Mouse (Mus musculus): Measurements from ENCODE around the gene Prorsd1.
"Not testable (repeated sequence)": the region's sequence is repeated elsewhere in the genome, so short reads cannot be mapped to it uniquely, and the experiment has no call there.

The Prorsd1 gene

DNA sequence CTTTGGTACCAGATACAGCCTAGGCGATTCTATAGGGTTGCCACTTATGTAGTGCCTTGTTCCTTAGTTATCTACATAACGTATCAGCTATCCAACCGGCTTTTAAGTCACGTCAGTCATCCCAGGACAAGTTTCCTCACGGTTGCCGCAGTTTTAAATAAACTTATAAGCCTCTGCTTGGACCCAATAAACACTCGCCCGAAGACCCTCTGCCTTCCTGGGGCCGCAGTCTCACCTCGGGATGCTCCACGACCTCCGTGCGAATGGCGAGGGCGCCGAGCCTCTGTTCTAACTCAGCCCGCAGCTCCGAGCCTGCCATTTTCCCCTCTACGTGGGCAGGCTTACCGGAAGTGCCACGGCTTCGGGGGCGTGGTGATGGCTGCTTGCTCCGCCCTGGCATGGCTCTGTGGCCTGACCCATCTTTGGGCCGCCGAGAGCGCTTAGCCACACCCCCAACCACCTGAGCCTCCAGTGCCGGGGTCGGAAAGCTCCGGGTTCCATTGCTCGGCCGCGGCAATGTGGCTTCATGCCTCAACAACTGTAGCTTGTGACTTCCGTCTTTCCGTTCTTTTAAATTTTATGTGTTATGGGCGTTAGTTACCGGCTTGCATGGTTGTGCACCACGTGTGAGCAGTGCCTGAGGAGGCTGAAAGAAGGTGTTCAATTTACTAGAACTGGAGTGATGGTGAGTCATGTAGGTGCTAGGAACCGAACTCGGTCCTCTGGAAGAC lies at the start of gene Prorsd1:
Gene Prorsd1 (minus strand): TSS at position 352 of the 731 bp plus-strand sequence.
- DNase-seq (ENCODE audit: low spot score) = peak; percentile 67

DNA sequence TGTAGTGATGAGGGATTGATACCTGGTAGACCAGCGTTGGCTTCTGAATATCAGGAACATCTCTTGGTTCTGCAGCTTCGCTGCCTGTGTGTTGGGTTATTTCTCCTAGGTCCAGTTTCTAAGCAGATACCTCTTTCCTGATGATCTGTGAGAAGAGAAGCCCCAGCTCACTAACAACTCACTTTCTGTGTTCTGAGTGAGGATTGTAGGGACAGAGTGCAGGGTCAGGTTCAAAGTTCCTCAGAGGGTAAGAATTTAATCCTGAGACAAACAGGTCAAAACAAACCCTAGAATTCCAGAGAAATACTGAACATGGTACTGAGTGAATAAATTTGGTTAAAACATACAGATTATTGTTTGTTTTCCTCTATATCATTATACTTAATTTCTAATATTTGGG lies 48.6 kb upstream of the Prorsd1 start:
- no peak for DNase-seq (ENCODE audit: low spot score)

DNA sequence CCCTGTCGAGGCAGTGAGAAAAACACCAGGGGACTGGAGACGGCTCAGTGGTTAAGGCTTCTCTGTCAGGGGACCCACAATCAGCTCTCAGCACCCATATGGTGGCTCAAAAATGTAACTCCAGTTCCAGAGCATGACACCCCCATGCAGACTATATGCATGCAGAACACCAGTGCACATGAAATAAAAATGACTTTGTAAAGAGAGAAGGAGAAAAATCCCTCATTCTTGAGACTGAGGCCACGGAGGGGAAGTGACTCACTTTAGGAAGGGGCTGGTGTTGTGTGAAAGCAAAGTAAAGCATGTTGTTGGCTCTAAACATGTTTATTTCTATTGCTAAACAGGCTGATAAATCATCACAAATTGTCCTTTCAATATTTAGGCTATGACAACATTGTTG lies 46.2 kb upstream of the Prorsd1 start:
- no peak for DNase-seq (ENCODE audit: low spot score)

DNA sequence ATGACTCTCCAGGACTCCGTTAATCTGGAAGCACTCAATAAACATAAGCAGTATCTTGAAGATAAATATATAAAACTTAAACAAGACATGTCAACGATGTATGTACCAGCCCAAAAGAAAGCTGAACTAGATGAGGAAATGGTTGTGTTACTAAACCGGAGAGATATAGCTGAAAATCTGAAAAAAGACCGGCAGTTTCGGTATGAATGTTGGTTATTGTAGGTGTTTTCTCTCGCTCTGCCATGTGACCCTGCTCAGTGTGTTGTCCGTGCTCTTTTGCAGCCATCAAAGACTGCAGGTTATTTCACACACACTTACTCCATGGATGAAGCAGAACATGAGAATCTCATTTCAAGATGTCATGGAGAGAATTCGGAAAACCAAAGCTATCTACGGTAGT lies 45.6 kb upstream of the Prorsd1 start:
- no peak for DNase-seq (ENCODE audit: low spot score)

DNA sequence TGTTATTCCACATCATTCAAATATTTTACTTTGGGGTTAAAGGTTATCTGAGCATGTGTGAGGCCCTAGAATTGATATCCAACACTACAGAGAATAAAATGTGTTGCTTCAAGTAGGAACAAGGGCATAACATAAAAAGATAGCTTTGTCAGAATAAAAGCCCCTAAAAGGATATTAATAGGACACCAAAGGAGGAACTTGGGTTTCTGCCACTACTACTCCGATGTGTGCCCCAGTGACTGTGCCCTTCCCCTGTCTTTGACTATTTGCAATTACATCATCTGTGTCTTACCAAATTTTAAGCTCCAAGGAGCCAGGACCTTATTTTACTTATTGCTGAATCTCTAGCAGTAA lies 34.6 kb upstream of the Prorsd1 start:
- DNase-seq (ENCODE audit: low spot score) = no peak

DNA sequence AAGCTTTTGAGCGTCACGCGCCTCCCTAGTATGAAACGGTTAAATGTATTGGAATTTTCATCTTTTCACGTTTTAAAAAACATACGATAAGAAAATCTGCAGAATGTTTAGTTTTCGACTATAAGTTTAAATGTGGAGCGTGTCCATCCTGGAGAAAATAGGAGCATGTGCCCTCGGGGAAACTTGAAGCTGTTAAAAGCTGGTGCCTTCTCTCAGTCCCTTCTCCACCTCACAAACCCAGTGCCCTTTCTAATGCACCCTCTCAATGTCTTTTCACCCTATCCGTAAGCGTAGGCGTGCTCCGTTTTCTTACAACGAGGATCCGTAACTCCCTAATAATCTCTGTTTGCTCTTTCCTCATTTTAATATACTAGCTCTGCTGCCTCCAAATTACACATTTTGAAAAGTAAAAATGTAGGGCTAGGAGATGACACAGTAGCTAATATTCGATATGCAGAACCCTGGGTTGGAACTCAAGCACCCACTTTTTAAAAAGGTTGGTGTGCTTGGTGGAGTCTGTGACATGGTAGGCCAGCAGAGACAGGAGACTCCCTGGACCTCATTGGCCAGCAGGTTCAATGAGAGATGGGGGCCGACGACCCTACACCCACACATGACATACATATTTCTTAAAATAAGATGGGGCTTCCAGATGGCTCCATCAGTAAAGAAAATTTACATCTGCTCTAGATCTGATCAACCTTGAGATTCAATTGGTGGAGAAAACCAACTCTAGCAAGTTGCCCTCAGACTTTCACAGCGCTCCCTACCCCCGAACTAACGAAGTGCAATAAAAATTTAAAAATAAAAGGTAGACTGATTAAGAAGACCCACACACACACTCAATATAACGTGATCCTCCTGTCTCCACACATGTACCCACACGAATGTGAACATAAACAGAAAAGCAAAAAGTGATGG lies 33.9 kb upstream of the Prorsd1 start:
- DNase-seq (ENCODE audit: low spot score) = no peak

DNA sequence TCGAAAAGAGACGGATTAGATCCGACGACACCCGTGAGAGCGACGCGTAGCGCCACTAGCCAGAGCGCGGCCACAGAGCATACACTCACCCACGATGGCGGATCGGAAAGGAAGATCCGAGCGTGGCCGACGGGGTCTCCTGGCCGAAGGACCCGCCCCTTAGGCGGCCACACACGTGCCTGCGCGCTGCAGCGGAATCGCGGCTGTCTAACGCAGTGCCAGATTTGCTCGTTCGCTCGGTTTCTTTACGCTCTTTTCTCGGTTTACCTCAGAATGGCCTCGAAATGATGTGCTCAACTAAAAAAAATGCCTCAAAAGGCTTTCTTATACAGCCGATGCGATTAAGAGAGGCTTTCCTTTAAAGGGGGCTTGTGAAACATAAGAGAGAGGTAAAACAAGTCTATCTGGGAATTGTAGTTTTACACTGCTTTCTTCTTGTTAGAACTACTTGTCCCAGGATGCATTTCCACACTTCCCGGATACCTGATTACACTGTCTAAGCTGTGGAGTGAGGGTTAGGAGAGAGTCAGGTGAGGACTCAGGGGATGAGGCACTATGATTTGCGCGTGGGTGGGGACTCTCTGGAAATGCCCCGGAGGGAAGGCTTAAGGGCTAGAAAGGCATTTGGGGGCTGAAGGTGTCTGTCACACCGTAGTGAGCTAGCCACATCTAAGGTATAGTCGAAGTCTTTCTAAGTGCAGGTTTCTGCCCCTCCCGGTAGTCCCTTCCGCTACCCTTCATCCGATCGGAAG lies 33.1 kb upstream of the Prorsd1 start, which contains the start of the genes Clhc1 and Rps27a:
Gene Clhc1 (plus strand): TSS at position 199 of the 752 bp plus-strand sequence.
Gene Rps27a (minus strand): TSS at position 358 of the 752 bp plus-strand sequence.
- DNase-seq (ENCODE audit: low spot score) = peak; percentile 95

DNA sequence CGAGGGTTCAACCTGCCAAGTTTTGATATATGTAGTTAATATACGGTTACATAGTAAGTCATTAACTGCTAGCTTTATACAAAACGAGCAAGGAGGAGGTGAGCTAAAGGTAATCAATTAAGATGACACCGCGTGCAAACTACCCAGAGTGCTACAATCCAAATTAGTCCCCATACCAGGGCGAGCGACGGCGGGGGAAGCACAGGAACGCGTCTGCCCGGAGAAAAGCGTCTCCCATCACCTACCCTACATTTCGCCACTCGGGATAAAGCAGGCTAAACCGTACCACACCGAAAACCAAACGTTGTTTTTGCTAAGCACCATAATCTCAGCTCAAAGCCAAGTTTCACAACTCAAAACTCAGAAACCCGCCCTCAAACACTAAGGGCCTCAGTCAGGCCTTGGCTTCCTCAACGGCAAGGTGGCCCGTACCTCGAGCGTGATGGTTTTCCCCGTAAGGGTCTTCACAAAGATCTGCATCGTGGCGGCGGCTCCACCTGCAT lies 32.5 kb upstream of the Prorsd1 start:
- DNase-seq (ENCODE audit: low spot score) = no peak

DNA sequence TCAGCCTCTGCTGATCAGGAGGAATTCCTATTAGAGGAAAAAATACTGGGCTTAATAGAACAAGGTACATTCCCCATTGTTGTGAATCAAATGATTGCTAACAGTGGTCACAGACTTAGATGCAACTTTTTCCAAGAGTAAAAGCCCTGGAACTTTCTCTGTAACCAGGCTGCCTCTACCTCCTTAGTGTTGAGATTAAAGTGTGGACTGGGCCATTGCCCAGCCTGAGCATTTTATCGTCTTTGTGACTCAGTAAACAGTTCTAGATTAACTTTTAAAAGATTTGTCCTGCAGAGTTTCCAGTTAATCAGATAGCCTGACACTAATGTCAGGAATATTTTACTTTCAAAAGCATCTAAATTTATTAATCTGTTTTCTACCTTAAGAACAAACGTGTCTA lies 31.9 kb upstream of the Prorsd1 start:
- no peak for DNase-seq (ENCODE audit: low spot score)

DNA sequence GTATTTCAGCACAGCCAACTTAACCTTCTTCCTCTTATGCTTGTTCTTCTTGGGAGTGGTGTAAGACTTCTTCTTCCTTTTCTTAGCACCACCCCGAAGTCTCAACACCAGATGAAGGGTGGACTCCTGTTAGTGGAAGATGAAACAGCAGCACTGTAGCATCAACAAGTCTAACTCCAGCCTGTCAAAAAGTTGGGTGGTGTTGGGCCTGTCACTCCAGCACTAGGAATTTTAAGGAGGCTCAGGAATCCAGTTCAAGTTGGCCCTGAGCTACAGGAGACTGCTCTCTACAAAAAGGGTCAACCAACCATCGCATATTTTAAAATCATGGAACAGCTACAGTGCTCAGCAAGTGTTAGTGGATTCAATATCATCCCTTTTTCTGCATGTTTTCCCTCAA lies 31.5 kb upstream of the Prorsd1 start:
- not testable (repeated sequence) for DNase-seq (ENCODE audit: low spot score)

DNA sequence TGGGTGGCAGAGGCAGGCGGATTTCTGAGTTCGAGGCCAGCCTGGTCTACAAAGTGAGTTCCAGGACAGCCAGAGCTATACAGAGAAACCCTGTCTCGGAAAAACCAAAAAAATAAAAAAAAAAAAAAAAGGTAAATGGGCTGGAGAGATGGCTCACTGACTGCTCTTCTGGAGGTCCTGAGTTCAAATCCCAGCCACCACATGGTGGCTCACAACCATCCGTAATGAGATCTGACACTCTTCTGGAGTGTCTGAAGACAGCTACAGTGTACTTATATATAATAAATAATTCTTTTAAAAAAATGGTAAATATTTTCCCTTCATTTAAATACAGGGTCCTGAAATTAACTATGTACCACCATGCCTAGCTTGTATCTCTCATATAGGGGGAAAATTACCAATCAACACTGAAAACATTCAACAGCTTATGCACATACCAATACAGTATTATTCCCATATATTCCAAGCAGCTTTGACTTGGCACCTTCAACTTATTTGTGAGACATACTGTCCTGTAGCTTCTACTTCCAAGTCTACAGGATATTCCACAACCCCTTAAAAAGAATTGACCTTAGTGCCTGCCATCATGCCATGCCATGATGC lies 30.4 kb upstream of the Prorsd1 start:
- DNase-seq (ENCODE audit: low spot score) = not testable (repeated sequence)

DNA sequence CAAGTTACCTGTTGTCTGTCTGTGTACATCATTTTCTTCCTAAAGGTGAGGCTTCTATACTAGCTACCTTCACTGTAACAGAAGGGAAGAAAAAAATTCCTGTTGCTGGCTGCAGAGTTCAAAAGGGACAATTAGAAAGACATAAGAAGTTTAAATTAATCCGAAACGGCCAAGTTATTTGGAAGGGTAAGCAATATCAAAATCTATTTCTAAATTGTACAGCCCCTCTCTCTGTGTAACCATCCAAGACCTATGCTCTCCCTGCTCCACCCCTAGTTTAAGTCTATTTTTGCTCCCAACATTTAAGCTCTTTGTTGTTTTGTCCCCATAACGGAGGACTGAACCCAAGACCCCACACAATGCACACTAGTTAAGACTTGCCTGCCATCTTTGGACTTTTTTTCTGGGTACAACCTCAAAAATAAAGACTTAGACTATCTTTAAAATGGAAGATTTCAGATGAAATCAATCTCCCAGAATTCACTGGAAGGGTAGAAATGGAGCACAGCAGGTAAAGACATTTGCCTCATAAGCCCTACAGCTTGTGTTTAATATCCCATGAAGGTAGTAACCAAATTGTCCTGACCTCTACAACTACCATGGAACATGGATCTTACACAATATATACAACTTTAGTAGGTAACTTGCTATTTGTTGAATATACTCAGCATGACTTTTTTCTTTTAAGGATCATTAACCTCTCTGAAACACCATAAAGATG lies 29.6 kb upstream of the Prorsd1 start:
- DNase-seq (ENCODE audit: low spot score) = no peak

DNA sequence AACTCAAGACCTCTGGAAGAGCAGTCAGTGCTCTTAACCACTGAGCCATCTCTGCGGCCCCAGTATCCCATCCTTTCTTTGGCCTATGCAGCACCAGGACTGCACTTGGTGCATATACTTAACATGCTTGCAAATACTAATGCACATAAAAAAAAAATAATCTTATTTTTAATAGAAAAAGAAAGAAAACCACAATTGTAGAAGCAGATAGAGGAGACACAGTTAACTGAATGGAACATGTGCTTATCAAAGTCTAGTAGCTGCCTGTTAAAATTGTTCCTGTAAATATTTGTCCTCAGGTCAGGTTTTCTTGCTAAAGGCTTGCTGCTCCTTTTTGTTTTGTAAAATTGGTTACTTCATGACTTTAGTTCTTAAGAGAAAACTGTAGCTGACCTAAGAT lies 23.4 kb upstream of the Prorsd1 start:
- no peak for DNase-seq (ENCODE audit: low spot score)

DNA sequence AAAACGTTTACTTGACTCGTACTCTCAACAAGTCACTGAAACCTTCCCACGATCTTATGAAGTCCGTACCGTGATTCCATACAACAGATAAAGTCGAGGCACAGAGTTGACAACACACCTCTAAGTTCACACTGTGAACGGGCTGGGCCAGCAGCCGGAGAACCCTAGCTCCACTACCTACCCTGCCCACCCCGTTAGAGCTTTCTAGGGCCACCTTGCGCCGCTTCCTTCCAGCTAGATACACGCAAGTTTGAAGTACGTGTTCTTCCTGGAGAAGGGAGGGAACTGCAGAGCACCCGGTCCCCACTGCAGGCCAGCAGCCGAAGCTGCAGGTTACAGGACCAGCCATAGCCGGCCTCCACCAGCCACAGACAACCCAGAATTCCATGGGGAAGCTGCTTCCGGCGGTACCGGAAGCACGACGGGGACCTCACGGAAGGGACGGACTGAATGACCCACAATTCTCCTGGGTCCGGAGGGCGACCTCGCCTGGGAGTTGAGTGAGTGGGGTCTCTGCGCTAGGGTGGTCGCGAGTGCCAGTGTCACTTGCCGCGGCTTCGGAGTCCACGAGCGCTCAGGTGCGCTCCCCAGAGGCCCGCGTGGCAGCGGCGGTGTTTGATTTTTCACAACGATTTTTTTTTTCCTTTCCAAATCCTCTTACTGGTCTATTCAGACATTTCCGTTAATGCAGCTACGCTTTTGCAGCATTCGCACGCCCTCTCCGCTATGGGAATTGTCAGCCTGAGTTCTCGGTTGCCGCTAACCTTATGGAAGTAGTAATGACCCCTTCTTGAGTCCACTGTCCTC lies 11.4 kb upstream of the Prorsd1 start, which contains the start of gene Mtif2:
Gene Mtif2 (plus strand): TSS at position 421 of the 807 bp plus-strand sequence.
- DNase-seq (ENCODE audit: low spot score) = peak; percentile 65

DNA sequence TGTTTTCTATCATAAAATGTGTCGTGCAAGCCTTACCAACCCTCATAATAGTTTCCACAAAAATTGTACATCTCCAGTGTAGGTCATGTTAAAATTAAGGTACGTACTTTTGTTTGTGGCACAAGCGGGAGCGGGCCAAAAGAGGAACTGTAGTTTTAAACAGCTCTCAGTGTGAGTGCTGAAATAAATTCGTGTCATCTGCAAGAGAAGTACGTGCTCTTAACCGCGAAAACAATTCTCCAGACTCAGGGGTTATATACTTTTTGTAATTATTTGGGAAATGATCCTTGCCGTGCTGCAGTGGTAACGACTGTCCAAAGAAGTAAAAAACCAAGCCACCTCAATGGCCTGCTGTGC lies 530 bp downstream of the Prorsd1 start:
- DNase-seq (ENCODE audit: low spot score) = no peak

DNA sequence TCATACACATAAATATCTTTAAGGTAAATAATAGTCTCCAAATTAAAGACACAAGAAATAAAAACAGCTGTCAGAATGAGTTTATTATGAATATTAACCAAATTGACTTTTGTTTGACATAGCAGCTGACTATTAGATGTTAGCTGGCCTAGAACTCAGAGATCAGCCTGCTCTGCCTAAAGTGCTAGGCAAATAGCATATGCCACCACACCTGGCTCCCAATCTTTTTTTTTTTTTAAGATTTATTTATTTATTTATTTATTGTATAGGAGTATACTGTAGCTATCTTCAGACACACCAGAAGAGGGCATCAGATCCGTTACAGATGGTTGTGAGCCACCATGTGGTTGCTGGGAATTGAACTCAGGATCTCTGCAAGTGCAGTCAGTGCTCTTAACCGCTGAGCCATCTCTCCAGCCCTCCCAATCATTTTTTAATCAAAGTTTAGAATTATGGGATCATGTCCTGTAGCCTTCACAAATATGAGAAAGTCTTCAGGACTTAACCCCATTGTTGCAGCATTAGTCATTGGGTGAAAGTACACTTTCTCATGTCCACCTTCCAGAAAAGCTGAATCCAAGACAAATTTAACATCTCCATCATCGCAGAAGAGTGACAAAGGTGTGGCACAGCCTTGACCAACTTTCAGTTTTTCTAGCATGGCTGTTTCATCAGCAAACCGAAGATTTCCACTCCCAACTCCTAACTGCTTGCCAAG lies 1.9 kb downstream of the Prorsd1 start:
- no peak for DNase-seq (ENCODE audit: low spot score)

DNA sequence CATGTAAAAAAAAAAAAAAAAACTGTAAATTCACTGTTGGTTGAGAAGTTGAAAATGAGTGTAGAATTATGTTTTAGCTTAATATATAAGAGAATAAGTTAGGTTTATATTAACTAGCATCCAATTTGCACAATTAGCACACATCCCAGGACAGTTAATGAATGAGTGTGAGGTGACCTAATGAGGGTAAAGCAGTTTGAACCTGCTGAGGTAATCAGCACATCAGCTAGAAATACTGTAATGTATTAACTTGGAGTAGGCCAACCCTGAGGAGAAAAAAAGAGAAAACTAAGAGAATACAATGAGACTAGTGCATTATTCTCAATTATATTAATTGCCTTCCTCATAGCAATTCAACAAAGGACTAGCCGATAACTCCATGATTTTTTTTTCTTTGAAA lies 5.4 kb downstream of the Prorsd1 start:
- DNase-seq (ENCODE audit: low spot score) = no peak

DNA sequence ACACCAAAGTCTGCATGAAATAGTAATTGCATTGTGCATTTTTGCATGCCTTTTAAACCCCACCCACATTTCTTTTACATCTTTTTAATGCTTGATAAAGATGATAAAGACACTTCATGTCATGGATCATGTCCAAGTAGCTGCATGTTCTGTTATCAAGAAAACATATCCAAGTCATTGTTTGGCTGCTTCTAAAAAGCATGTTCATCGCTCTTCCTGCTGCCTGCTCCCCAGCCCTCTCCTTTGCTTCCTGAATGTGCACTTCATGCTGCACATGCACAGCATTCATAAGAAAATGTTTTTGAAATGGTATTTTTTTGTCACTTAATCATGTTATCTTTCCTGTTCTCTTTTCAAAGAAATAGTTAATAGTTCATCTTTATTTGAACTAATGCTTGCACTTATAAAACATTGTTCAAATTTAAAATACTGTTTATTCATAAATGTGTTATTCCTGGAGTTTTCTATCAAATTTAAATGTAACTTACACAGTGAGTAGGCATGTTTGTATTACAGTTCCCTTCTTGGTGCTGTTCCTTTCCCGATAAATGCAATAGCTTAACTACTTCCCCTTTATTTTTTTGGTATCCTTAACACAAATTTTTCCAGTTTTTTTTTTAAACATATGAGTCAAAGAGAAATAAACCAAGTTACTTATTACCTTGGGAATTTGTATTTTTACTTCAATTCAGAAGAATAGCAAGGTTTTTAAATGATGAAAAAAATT lies 9.8 kb downstream of the Prorsd1 start:
- DNase-seq (ENCODE audit: low spot score) = no peak
